Mouse (Mus musculus): ENCODE measurements around the gene Atp5d.
"Not testable (repeated sequence)": the region's sequence is repeated elsewhere in the genome, so short reads cannot be mapped to it uniquely, and the experiment has no call there.

Gene Atp5d

GRCm38 (mm10) chr10:80165392-80166128 is 27.1 kb downstream of the Atp5d start, which contains the start of gene Cirbp:
Cirbp (plus strand) TSS chr10:80165985.
- no peak for DNase-seq (ENCODE audit: low read depth, low spot score)

GRCm38 (mm10) chr10:80166136-80166535 is 27.7 kb downstream of the Atp5d start:
- DNase-seq (ENCODE audit: low read depth, low spot score): not testable (repeated sequence)

GRCm38 (mm10) chr10:80167460-80168037 is 29.1 kb downstream of the Atp5d start:
- peak; percentile 99 for DNase-seq (ENCODE audit: low read depth, low spot score)

- DNase-seq (ENCODE audit: low read depth, low spot score): peak; percentile 96
These were observed 29.7 kb downstream of the Atp5d start for GRCm38 (mm10) chr10:80168038-80168661.

- DNase-seq (ENCODE audit: low read depth, low spot score): no peak
These were observed 30.6 kb downstream of the Atp5d start for GRCm38 (mm10) chr10:80169070-80169469.

- no peak for DNase-seq (ENCODE audit: low read depth, low spot score)
These were observed 31.2 kb downstream of the Atp5d start for GRCm38 (mm10) chr10:80169651-80170050.

- no peak for DNase-seq (ENCODE audit: low read depth, low spot score)
These were observed 31.6 kb downstream of the Atp5d start for GRCm38 (mm10) chr10:80170052-80170451.

- no peak for DNase-seq (ENCODE audit: low read depth, low spot score)
These were observed 32.2 kb downstream of the Atp5d start for GRCm38 (mm10) chr10:80170601-80171021.

GRCm38 (mm10) chr10:80171252-80171651 is 32.8 kb downstream of the Atp5d start:
- no peak for DNase-seq (ENCODE audit: low read depth, low spot score)

GRCm38 (mm10) chr10:80171760-80172526 is 33.5 kb downstream of the Atp5d start:
- DNase-seq (ENCODE audit: low read depth, low spot score): no peak

- DNase-seq (ENCODE audit: low read depth, low spot score): peak; percentile 92
These were observed 34.3 kb downstream of the Atp5d start, which contains the start of gene 1600002K03Rik for GRCm38 (mm10) chr10:80172527-80173292. 1600002K03Rik (plus strand) TSS chr10:80172944.

GRCm38 (mm10) chr10:80173358-80173757 is 34.9 kb downstream of the Atp5d start:
- DNase-seq (ENCODE audit: low read depth, low spot score): no peak

GRCm38 (mm10) chr10:80173955-80174640 is 35.7 kb downstream of the Atp5d start:
- DNase-seq (ENCODE audit: low read depth, low spot score): no peak

GRCm38 (mm10) chr10:80174705-80175104 is 36.3 kb downstream of the Atp5d start:
- no peak for DNase-seq (ENCODE audit: low read depth, low spot score)

- peak; percentile 64 for DNase-seq (ENCODE audit: low read depth, low spot score)
These were observed 37.3 kb downstream of the Atp5d start for GRCm38 (mm10) chr10:80175536-80176269.

- no peak for DNase-seq (ENCODE audit: low read depth, low spot score)
These were observed 37.9 kb downstream of the Atp5d start for GRCm38 (mm10) chr10:80176270-80176834.

- no peak for DNase-seq (ENCODE audit: low read depth, low spot score)
These were observed 39.2 kb downstream of the Atp5d start for GRCm38 (mm10) chr10:80177441-80178279.
